Mouse (Mus musculus) liver, embryonic 15.5 days (tissue): Measurements from ENCODE around the gene Nebl. TPM values are rescaled to one million over a fixed set of nuclear protein-coding genes. Genes with fewer than 3 reads are reported as not detected.

Experiments used
- ATAC-seq: fragments of 200-750 bp; cut with Nextera tagmentation; 2 replicates; pipeline ENCODE4 v1.8.0; 2017; ENCODE audit warnings: moderate number of reproducible peaks, mild to moderate bottlenecking, moderate library complexity; ENCODE audit not compliant: insufficient read depth
- H3K27ac ChIP-seq: fragments of 300-500 bp; sonication (generic); replicated peaks from 2 replicates; pipeline ENCODE4 v1.5.1; 2015; ENCODE audit warnings: mild to moderate bottlenecking, inconsistent platforms
- H3K27me3 ChIP-seq: fragments of 300-500 bp; sonication (generic); 2 replicates; pipeline ENCODE4 v1.6.1; 2015; ENCODE audit warnings: mild to moderate bottlenecking, inconsistent platforms
- H3K36me3 ChIP-seq: fragments of 300-500 bp; sonication (generic); replicated peaks from 2 replicates; pipeline ENCODE4 v1.6.1; 2015; ENCODE audit warnings: moderate library complexity, mild to moderate bottlenecking, inconsistent platforms
- H3K4me1 ChIP-seq: fragments of 300-500 bp; sonication (generic); replicated peaks from 2 replicates; pipeline ENCODE4 v1.6.1; 2015; ENCODE audit warnings: inconsistent platforms
- H3K4me2 ChIP-seq: fragments of 300-500 bp; sonication (generic); 2 replicates; pipeline ENCODE4 v1.6.1; 2015; ENCODE audit warnings: moderate library complexity, mild to moderate bottlenecking, inconsistent platforms
- H3K4me3 ChIP-seq: fragments of 300-500 bp; sonication (generic); replicated peaks from 2 replicates; pipeline ENCODE4 v1.5.1; 2015; ENCODE audit warnings: mild to moderate bottlenecking, inconsistent platforms
- H3K9ac ChIP-seq: fragments of 300-500 bp; sonication (generic); 2 replicates; pipeline ENCODE4 v1.6.1; 2015; ENCODE audit warnings: moderate library complexity, mild to moderate bottlenecking, inconsistent platforms
- H3K9me3 ChIP-seq: fragments of 300-500 bp; sonication (generic); replicated peaks from 2 replicates; pipeline ENCODE4 v1.6.1; 2016; ENCODE audit warnings: inconsistent platforms
- WGBS: fragments of 180-500 bp; shearing (Covaris S2); methylation state at CpG from one replicate; pipeline ENCODE4 v1.1.7; 2015; ENCODE audit warnings: mixed read lengths; ENCODE audit not compliant: insufficient replicate concordance; 5-methylcytosine and 5-hydroxymethylcytosine counted together
- polyA plus RNA-seq: library from polyadenylated mRNA; unstranded; fragments of >200 nt; fragmentation: Nextera tagmentation; extraction: Ambion mirVana; gene quantifications from 2 replicates; pipeline ENCODE4 v1.2.1, GENCODE M21; 2015

The Nebl gene
- polyA plus RNA-seq, 1 experiment from 2014 or later = 0.30 TPM

GRCm38 (mm10) chr2:17610259-17610658, 121.0 kb downstream of the Nebl start:
- Histone ChIP-seq H3K36me3 (no peaks in the 10 kb centered on the region), H3K27ac (no peak overlapping the region), H3K9me3 (no peaks in the 10 kb centered on the region), H3K27me3 (no peaks in the 10 kb centered on the region), H3K9ac (no peak overlapping the region), H3K4me2 (no peak overlapping the region), H3K4me3 (no peak overlapping the region), H3K4me1 (no peaks in the 10 kb centered on the region)
- WGBS = 39% methylated on average over 3 of the region's 3 CpGs
- ATAC-seq = no peak

GRCm38 (mm10) chr2:17603573-17603972, 127.7 kb downstream of the Nebl start:
- Histone ChIP-seq H3K27me3 (no peaks in the 10 kb centered on the region), H3K4me2 (no peak overlapping the region), H3K4me3 (no peak overlapping the region), H3K36me3 (no peaks in the 10 kb centered on the region), H3K9ac (no peak overlapping the region), H3K27ac (no peak overlapping the region), H3K9me3 (no peaks in the 10 kb centered on the region), H3K4me1 (no peaks in the 10 kb centered on the region)
- WGBS = 49% methylated on average over 4 of the region's 4 CpGs
- ATAC-seq = no peak

- Histone ChIP-seq H3K27ac (no peak overlapping the region), H3K4me1 (no peaks in the 10 kb centered on the region), H3K9me3 (no peaks in the 10 kb centered on the region), H3K9ac (no peak overlapping the region), H3K4me3 (no peak overlapping the region), H3K4me2 (no peak overlapping the region), H3K27me3 (no peaks in the 10 kb centered on the region), H3K36me3 (no peaks in the 10 kb centered on the region)
- 50% methylated on average over 2 of the region's 2 CpGs for WGBS
- no peak for ATAC-seq
These were observed 130.6 kb downstream of the Nebl start for GRCm38 (mm10) chr2:17600652-17601051.

GRCm38 (mm10) chr2:17599860-17600259, 131.4 kb downstream of the Nebl start:
- Histone ChIP-seq H3K27me3 (no peaks in the 10 kb centered on the region), H3K27ac (no peak overlapping the region), H3K4me2 (no peak overlapping the region), H3K36me3 (no peaks in the 10 kb centered on the region), H3K4me1 (no peaks in the 10 kb centered on the region), H3K9ac (no peak overlapping the region), H3K4me3 (no peak overlapping the region), H3K9me3 (no peaks in the 10 kb centered on the region)
- no peak for ATAC-seq
- 52% methylated on average over 4 of the region's 4 CpGs for WGBS

- H3K27ac ChIP-seq = no peak overlapping the region
- H3K9me3 ChIP-seq = no peaks in the 10 kb centered on the region
- 47% methylated on average over 2 of the region's 2 CpGs for WGBS
- no peak for ATAC-seq
- H3K27me3 ChIP-seq = no peaks in the 10 kb centered on the region
- no peak overlapping the region for H3K9ac ChIP-seq
- H3K4me2 ChIP-seq = no peak overlapping the region
- no peak overlapping the region for H3K4me3 ChIP-seq
- H3K36me3 ChIP-seq = no peaks in the 10 kb centered on the region
- H3K4me1 ChIP-seq = no peaks in the 10 kb centered on the region
These were observed 133.3 kb downstream of the Nebl start for GRCm38 (mm10) chr2:17597932-17598331.

GRCm38 (mm10) chr2:17589669-17590068, 141.6 kb downstream of the Nebl start:
- Histone ChIP-seq H3K4me2 (no peak overlapping the region), H3K27ac (no peak overlapping the region), H3K27me3 (no peaks in the 10 kb centered on the region), H3K9me3 (no peaks in the 10 kb centered on the region), H3K36me3 (no peaks in the 10 kb centered on the region), H3K9ac (no peak overlapping the region), H3K4me3 (no peak overlapping the region), H3K4me1 (no peaks in the 10 kb centered on the region)
- ATAC-seq = no peak; the same call in 1 of the 2 replicates
- 55% methylated on average over 3 of the region's 3 CpGs for WGBS

- WGBS = 64% methylated on average over 6 of the region's 6 CpGs
- no peak overlapping the region for H3K27ac ChIP-seq
- ATAC-seq = no peak
- H3K9ac ChIP-seq = no peak overlapping the region
- H3K9me3 ChIP-seq = no peaks in the 10 kb centered on the region
- H3K4me2 ChIP-seq = no peak overlapping the region
- no peaks in the 10 kb centered on the region for H3K36me3 ChIP-seq
- H3K4me1 ChIP-seq = no peaks in the 10 kb centered on the region
- no peak overlapping the region for H3K4me3 ChIP-seq
- no peaks in the 10 kb centered on the region for H3K27me3 ChIP-seq
These were observed 145.8 kb downstream of the Nebl start for GRCm38 (mm10) chr2:17585329-17585992.

- WGBS = 66% methylated on average over 3 of the region's 3 CpGs
- H3K4me3 ChIP-seq = no peak overlapping the region
- no peaks in the 10 kb centered on the region for H3K9me3 ChIP-seq
- H3K27ac ChIP-seq = no peak overlapping the region
- no peak for ATAC-seq
- H3K4me2 ChIP-seq = no peak overlapping the region
- no peaks in the 10 kb centered on the region for H3K4me1 ChIP-seq
- H3K27me3 ChIP-seq = no peaks in the 10 kb centered on the region
- H3K9ac ChIP-seq = no peak overlapping the region
- no peaks in the 10 kb centered on the region for H3K36me3 ChIP-seq
These were observed 155.6 kb downstream of the Nebl start for GRCm38 (mm10) chr2:17575648-17576047.

GRCm38 (mm10) chr2:17571716-17572115, 159.5 kb downstream of the Nebl start:
- ATAC-seq = no peak
- no peak overlapping the region for H3K27ac ChIP-seq
- no peaks in the 10 kb centered on the region for H3K27me3 ChIP-seq
- no peak overlapping the region for H3K4me3 ChIP-seq
- WGBS = 37% methylated on average over 2 of the region's 2 CpGs
- H3K4me1 ChIP-seq = no peaks in the 10 kb centered on the region
- H3K9ac ChIP-seq = no peak overlapping the region
- H3K36me3 ChIP-seq = no peaks in the 10 kb centered on the region
- H3K4me2 ChIP-seq = no peak overlapping the region
- H3K9me3 ChIP-seq = no peaks in the 10 kb centered on the region

GRCm38 (mm10) chr2:17558889-17559742, 172.1 kb downstream of the Nebl start:
- H3K9ac ChIP-seq = no peak overlapping the region
- no peak overlapping the region for H3K4me3 ChIP-seq
- 44% methylated on average over 4 of the region's 4 CpGs for WGBS
- H3K27ac ChIP-seq = no peak overlapping the region
- no peaks in the 10 kb centered on the region for H3K36me3 ChIP-seq
- H3K27me3 ChIP-seq = no peaks in the 10 kb centered on the region
- no peak for ATAC-seq
- no peak overlapping the region for H3K4me2 ChIP-seq
- no peaks in the 10 kb centered on the region for H3K9me3 ChIP-seq
- no peaks in the 10 kb centered on the region for H3K4me1 ChIP-seq

- Histone ChIP-seq H3K27ac (no peak overlapping the region), H3K4me2 (no peak overlapping the region), H3K9me3 (no peaks in the 10 kb centered on the region), H3K4me3 (no peak overlapping the region), H3K4me1 (no peaks in the 10 kb centered on the region), H3K36me3 (no peaks in the 10 kb centered on the region), H3K27me3 (no peaks in the 10 kb centered on the region), H3K9ac (no peak overlapping the region)
- 32% methylated on average over 4 of the region's 4 CpGs for WGBS
- ATAC-seq = no peak
These were observed 181.2 kb downstream of the Nebl start for GRCm38 (mm10) chr2:17549895-17550558.
